Mouse (Mus musculus) thymus, postnatal 4 days (tissue): ENCODE data around the gene Car3.

Source experiments
- DNase-seq: peaks from one replicate; pipeline ENCODE4 v3.0.0; 2021

Gene Car3

DNA sequence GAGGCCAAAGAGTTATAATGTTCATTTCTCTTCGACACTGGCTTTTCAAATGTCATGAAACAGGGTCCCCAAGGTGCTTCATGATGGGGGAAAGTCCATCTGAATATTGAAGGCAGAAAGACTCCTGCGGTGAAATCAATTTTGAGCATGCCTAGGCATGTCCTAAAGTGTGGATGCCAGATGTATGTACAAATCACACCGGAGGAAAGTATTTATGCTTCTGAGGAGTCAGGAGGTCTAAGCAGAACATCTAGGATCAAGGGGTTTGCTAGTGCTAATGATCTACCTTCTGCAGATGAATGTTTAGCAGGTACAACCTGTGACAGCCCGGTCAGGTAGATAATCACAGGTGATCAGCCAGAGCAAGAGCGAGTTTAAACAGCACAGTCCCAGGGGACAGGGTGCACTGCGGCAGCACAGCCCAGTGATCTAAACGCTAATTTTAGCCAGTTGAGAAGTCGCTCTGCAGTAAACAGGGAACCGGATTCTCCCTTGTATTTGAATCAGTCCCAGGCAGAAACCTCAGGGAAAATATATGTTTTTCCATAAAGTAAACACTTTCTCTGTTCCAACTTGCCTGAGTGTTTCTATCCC is 13.1 kb downstream of the Car3 start:
- no peak for DNase-seq

DNA sequence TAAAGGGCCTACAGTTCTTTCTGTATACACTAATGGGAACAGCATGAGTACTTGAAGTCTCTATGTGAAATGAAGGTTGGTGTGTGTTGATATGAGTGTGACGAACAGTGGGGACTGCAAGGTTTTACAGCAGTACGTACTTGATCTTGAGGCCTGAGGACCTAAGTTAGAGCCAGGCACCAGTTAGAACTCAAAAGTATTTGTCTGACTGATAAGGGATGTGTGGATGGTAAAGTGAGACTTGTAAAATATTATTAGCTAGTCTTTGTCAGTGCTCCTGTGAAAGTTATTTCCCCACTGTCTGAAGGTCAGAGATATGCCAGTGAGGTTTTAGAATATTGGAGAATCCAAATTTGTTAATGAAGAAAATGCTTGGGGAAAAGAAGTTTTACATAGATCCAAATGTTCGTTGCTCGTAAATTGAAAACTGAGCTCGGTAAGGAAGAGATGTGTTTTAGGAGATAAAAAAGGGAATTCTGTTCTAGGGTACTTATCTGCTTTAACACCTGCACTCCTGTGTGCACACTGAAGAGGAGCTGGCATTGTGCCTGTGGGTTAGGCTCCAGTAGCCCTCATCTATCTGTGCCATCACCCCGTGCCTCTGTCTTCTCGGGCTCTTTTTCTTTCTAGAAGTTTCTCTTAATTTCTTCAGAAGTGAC is 14.1 kb downstream of the Car3 start:
- DNase-seq, result no peak

DNA sequence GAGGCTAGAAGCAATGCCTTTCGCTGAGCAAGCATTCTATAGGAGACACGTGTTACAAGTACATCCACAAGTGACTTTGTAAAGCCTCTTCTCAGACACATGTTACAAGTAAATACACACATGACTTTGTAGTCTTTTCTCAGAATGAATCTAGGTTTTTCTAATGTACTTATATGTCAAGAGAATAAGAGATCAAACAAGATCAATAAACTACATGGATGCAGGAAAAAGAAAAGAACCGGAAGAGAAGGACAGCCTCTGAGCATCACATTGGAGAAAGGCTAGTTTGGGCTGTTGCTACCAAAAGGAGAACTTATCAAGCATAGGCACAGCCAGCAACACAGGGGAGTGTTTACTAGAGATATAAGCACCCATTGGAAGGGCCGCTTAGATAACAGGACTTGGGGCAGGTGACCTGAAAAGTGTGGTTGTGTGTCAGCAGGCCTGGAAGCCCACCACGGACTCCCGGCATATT is 15.5 kb downstream of the Car3 start:
- DNase-seq, result no peak

DNA sequence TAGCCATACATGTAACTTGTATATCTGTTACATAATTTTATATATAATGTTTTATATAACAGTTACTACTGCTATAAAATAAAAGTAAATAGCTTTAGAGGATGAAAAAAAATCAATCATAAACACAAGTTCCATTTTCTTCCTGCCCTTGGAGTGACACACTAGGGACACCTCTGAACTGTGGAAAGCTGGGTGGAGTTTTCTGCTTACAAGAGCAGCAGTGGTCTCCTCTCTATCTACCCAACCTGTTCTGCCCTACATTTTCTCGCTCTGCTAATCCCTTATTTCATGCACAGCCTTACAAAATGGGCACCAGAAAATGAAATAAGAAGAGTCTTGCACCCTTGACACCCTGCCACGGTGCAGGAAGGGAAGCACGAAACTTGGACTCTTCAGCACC is 16.0 kb downstream of the Car3 start:
- no peak for DNase-seq

DNA sequence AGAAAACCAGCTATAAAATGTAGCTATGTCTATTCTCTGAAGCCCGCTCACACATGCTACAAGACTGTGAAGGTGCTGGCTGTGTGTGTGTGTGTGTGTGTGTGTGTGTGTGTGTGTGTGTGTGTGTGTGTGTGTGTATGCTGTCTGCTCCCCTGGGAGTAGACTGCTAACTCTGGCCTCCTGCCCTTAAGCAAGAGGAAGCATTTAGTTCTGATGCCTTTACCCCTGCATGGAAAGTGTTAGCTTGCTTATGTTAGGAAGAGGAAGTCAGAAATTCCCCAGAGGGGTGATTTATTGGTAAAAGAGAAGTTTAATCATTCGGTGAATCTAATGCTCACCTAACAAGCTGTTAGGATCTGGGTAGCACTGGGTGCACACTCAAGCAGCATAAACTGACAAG is 17.0 kb downstream of the Car3 start:
- no peak for DNase-seq

DNA sequence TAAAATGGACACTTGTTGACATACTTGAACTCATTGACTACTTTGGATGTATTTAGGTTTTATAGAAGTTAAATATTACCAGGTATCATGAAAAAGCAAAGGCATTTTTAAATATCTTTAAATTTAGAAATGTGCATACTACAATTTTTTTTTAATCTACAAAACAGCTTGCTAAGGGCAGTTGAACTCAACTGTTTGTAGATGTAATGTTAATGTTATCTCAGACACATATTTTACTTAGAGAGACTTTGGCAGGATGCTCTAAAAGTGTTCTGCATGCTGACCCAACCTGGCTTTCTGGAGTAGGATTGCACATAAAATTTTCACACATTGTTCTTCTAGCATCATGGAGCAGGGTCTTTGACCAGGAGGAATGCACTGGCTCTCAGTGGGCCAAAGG is 18.7 kb downstream of the Car3 start:
- DNase-seq, result no peak

DNA sequence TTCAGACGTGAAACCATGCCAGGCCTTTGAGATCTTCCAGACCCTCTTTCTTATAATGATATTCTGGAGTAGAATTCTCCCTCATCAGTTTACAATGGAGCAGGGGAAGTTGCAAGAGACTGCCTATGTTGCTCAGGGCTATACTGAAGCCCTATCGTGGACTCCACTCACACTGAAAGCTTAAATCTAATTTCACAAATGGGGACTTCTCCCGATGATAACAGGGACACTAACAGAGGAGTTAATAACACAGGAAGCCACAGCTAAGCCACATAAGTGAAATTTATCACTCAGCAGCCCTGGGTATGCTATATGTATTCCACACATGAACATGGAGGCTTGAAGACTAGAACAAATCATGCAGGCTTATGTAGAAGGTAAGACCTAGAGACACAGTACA is 19.4 kb downstream of the Car3 start:
- no peak for DNase-seq

DNA sequence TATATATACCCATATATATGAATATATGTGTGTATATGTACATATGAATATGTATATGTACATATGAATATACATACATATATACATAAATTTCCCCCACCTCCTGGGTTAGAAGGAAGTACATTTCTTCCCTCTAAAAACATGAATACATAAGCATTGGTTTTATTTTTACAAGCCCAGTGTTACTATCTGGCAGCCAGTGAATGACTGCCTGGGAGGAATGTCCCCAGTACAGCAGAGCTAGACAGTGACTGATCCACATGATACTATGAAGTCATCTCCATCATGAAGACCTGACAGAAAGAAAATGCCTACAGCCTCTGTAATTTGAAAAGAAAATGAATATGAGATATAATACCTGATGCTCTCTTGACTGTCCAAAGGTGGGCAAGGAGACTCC is 21.5 kb downstream of the Car3 start:
- no peak for DNase-seq

DNA sequence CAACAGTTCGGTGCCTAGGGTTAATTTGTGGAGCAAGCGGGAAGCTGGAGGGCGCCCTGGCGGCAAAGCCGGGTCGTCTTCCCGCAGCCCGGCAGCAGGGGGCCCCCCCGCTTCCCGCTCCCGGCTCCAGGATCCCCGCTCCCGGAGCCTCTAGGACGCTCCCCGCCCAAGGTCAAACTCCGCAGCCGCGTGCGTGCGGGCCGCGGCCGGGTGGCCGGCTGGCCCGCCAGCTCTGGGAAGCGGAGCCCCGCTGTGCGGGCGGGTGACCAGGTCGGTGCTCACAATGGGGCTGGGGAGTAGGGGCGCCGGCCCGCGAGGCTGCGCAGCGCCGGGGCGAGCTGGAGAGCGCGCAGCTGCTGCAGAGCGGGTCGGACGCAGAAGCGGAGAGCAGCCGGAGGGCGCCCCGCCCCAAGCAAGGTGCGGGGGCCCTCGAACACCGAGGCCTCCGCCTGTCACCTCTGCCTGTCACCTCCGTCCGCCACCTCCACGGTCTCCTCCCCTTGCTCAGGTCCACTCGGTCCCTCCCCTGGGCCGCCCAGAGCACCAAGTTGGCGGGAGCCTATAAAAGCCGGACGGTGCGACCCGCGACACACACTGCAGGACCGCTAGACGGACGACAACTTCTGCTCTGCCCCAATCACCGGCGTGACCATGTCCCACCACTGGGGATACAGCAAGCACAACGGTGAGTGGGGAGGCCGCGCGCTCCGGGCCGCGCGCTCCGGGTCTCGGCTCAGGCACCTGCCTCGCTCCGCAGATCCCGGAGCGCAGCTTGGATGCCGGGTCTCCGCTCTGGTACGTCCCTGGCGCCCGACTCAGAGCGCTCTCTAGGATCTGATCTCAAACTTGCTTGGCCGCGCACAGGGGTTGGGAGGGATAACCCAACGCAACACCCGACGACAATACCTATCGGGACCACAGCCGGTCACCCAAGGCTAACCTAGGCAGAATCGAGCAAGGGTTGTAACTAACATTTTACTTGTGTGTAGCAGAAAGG is 23.1 kb downstream of the Car3 start, which contains the start of gene Car2:
Car2 (plus strand) TSS at position 172 of the 997 bp plus-strand sequence.
- peak; percentile 75 for DNase-seq

DNA sequence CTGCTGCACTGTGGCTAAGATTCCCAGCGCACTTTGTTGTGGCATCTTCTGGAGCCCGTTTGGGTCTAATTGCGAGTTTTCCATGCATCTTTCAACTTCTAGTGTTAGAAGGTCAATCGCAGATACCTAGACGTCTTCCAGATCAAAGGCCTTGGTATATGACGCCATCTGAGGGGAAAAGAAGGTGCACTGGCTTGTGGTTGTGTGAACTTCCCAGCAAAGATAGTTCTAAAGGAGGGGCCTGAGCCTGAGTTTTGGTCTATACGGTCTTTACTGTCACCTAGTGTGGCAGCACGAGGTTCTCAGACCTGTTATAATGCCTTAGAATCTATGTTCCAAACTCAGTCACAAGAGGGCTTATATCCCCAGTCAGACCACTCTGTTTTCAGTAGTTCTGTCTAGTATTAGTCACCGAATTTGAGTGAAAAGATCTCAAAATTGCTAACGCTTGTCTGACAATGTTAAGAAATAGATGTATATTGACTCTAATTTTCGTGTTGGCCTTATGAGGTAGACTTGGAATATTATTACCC is 23.9 kb downstream of the Car3 start:
- no peak for DNase-seq

DNA sequence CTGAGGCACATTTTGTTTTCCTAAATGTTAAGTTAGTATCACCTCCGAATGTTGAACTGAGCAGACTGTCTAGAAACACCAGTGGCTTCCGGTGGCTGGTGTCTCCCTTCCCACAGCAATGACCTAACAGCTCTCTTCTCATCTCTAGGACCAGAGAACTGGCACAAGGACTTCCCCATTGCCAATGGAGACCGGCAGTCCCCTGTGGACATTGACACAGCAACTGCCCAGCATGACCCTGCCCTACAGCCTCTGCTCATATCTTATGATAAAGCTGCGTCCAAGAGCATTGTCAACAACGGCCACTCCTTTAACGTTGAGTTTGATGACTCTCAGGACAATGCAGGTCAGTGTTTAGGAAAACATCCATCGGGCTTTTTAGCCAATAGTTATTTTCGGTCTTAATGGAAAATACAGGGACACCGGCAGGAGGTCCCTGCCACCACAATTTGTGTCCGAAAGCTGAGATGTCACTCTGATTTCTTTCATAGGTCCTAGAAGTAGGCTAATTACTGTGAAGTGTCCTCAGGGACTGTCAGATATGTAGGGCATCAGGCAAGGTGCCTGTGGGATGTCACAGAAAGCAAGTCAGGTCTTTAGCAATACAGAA is 24.5 kb downstream of the Car3 start:
- DNase-seq, result no peak

DNA sequence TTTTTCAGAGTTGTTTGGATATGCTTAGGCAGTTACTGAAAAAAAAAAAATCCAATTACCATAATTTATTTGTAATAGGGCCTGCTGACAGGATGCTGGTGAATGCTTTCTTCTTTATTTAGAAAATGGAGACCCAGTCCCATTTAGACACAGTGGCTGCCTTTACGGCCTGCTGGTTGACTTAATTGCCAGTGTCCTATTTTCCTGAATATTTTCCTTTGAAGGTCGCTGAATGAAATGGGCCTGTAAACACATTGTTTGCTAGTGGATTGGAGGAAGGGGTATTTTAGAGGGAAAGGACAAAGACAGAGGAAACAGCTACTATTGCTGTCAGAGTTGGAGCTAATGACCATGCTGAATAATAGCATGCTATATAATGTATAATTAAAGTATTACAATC is 25.2 kb downstream of the Car3 start:
- DNase-seq, result no peak

DNA sequence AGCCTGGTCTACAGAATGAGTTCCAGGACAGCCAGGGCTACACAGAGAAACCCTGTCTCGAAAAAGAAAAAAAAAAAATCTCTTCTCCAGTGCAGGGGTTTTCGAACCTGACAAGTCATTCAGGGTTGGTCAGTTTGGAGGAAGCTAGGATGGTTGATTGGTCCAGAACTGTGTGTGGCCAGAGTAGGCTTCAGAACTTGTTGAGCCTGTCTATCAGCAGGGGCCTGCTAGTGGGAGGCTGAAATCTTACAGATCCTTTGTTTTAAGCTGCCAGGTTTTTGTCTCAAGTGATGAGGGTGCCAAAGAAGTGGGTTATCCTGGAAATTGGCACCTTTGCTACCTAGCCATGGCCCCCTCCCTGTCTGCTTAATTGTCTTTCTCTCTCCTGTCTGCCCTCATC is 25.8 kb downstream of the Car3 start:
- no peak for DNase-seq

DNA sequence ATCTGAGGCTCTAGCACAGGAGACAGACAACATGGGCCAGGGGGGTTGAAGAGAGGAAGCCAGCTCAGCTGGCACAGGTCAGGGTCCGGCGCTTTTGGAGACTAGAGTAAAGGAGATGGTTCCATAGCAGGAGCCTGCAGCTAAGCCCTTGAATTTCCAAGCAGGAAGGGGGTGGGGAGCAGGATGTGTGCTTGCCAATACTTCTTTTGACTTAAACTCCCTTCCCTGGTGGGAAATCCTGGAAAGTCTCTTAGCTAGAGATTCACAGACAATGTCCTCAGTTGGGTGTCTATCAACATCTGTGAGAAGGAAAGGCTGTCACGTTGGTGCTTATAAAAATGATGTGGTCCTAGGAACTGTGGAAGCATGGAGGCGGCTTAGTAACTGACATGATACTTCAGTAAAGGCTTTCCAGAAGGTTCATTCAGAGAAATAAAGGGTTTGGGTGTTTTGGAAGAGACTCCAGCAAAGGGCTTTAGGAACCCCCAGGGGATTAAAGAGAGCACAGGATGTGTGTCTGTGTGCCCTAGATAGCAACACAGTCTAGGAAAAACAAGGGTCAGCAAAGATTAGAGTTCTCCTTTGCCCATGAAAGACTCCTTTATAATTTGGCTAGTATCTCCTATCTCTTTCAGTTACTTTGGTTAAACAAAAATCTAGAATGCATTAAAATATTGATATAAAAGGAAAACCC is 26.6 kb downstream of the Car3 start:
- no peak for DNase-seq

DNA sequence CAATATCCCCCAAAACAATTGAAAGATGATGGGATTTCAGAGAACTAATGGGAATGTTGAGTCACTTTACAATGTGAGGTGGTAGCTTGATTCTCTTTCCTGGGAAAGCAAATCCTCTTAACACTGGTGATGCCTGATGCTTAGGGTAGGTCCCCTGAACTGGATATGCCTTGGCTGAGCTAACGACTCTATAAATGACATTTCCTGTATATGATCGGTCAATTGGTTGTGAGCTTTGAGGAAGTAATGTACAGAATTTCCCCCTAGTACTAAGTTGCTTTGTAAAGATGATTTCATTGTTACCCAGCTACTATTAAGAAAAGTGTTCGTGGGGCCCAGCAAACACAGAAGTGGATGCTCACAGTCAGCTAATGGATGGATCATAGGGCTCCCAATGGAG is 29.7 kb downstream of the Car3 start:
- no peak for DNase-seq

DNA sequence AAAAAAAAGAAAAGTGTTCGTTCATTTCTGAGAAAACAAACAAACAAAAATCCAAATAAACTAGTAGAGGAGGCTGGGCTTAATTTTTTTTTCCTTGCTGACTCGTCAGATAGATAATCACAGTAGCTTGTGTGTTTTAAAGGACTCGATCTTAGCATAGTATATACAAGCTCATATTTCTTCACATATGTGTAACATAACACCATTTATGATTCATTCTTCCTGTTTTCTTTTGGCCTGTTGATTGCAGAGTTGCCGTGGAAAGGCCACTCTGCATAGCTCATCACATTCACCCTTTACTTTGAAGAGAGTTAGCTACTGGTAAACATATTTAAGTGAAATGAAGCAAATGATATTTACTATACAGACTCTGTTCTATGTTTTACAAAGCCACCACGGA is 30.4 kb downstream of the Car3 start:
- no peak for DNase-seq

DNA sequence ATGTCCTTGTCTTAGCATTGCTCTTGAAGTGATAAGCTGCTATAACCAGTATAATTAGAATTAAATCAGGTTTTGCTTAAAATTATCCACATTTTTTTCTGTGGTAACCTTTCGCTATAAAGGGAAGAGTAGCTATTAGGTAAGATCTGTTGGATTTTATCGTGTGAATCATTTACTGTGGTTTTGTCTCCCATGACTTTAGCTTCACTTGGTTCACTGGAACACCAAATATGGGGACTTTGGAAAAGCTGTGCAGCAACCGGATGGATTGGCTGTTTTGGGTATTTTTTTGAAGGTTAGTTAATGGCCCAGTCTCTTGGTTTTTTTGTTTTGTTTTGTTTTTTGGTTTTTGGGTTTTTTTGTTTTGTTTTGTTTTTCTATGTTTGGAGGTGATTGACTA is 32.0 kb downstream of the Car3 start:
- no peak for DNase-seq

DNA sequence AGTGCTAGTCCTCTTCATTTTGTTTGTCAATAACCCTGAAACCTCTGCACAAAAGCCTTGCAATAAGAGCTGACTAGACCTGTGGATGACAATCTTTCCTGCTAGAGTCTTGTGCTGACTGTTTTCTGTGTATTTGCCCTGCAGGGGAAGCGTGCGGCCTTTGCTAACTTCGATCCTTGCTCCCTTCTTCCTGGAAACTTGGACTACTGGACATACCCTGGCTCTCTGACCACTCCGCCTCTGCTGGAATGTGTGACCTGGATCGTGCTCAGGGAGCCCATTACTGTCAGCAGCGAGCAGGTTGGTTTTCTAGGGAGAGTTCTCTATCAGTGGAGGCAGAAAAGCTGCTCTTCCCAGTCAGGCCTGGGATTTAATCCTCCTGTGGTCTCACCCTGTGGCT is 34.5 kb downstream of the Car3 start:
- DNase-seq, result no peak

DNA sequence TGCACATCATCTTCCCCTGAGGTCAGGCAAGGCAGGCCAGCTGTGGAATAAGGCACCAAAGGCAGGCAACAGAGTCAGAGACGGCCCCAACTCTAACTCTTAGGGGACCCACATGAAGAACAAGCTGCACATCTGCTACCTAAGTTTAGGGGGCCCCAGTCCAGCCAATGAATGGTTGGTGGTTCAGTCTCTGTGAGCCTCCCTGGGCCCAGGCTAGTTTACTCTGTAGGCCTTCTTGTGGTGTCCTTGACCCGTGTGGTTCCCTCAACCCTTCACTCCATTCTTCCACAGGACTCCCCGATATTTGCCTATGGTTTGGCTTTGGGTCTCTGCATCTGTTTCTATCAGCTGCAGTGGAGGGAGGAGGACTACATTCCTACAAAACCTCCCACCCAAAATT is 40.1 kb downstream of the Car3 start:
- DNase-seq, result no peak

DNA sequence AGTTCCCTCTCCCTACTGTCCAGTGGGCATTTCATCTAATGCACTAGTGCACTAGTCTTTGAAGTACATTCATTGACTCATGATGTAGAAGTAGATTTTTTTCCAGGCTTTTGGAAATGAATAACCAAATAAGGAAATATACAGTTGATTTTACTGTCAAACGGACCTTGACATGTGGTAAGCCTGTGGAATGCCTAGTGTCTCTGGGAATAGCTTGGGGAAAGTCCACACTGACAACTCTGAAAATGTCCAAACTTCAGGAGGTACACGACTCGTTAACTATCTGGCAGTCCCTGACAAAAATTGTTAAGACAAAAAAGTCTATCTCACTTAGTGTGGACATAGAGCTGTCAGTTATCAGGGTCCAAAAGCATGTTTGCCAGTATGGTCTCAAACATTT is 40.9 kb downstream of the Car3 start:
- no peak for DNase-seq

DNA sequence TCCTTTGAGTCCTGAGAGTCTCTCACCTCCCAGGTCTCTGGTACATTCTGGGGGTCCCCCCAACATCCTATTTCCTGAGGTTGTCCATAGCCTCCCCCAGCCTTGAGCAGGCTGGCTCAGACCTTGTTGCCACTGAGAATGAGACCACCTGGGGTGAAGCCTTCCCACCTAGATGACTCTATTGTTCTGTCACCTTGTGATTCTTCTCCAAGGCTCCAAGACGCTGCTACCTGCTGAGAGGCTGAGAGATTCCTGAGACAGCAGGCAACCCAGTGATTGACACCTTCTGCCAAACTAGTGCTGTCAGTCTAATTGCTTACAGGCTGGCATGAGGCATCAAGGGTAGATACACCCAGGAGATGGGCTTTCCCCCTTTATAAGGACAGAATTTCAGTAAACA is 44.0 kb downstream of the Car3 start:
- DNase-seq, result no peak

DNA sequence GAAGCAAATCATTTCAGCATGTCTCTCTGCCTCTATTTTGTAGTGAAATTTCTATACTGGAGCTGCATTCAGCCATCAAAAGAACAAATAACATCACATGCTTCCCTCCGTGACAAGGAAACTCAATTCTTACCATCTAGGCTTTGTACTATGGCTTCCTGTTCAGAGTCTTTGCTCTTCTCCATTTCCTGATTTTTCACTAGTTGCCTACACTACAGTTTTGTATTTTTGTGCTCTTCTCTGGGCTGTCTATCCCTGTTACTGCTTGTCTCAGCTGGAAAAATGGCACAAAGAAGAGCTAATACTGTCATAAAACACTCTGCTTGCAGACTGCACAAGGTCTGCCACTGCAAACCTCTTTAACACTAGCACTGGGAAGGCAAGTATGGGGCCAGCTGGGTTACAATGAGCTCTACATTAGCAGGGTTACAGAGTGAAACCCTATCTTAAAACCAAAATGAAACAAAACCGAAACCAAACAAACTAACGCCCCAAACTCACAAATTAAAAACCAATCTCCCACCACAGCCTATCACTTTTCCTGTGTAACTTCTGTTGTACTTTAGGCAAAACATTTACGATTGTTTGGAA is 48.8 kb downstream of the Car3 start:
- DNase-seq, result peak; percentile 23
